14 mouse cellular contexts compared by ENCODE assay signal in genomic region chr4:127174075-127174899, GRCm38 (mm10). TPM values are rescaled to one million over a fixed set of nuclear protein-coding genes. Genes with fewer than 3 reads are reported as not detected.
A peak's percentile ranks its signal among the peaks of the same experiment; 100 is the strongest.
DNase-seq lines count a peak whose midpoint lies in the region; TF ChIP-seq lines count a peak whose summit lies in the region.
"Had no signal": no experiment of that assay in that cellular context is flagged by ENCODE, and none has a peak within 500 bp of the region (broad histone marks: within the 10 kb centered on the region; RNA-seq: fewer than 3 reads in every experiment).

No protein-coding gene starts in this region.

- no peak for TF ChIP-seq CTCF in kidney, adult 2 months (conservative IDR thresholded peaks at IDR 0.05; ENCODE audit: insufficient read depth, insufficient read length, low read depth, low read length)

- peak; percentile 46 to 66 for DNase-seq in frontal cortex, postnatal 36 days (ENCODE audit: low spot score in 2 of 2)
- DNase-seq in frontal cortex, postnatal 10 days (ENCODE audit: low spot score in 2 of 2): no peak
- DNase-seq in right cerebral cortex, adult 18-20 months: peak; percentile 77
- no peak for DNase-seq in right cerebral cortex, postnatal 25 days
- peak; percentile 89 for DNase-seq in brain, adult 2 months (ENCODE audit: low read depth, low spot score)
- peak; percentile 89 for DNase-seq in telencephalon, adult 2 months (ENCODE audit: low read depth, low spot score)
- no peak for DNase-seq in adrenal gland, postnatal 36 days
- DNase-seq in kidney, adult 2 months: no peak

- H3K4me3 ChIP-seq in kidney, adult 2 months (ENCODE audit: insufficient read depth, low read depth, low read length): no peak overlapping the region
- H3K4me3 ChIP-seq: embryonic facial prominence, embryonic 12.5 days; erythroblast, embryonic 14.5 days; forebrain, embryonic 15.5 days; gastrocnemius, adult 2 months had no signal

- TF ChIP-seq POLR2A in kidney, adult 2 months (IDR thresholded peaks at IDR 0.05; ENCODE audit: low read depth, low read length): no peak

- H3K36me3 ChIP-seq in kidney, adult 2 months (ENCODE audit: control insufficient read depth, insufficient read depth, low read length): no peaks in the 10 kb centered on the region
- H3K36me3 ChIP-seq: embryonic facial prominence, embryonic 12.5 days; forebrain, embryonic 15.5 days; neural tube, embryonic 15.5 days had no signal

- H3K27ac ChIP-seq in kidney, adult 2 months (ENCODE audit: insufficient read depth, low read depth, low read length): no peak overlapping the region
- H3K27ac ChIP-seq: embryonic facial prominence, embryonic 12.5 days; forebrain, embryonic 15.5 days; gastrocnemius, adult 2 months; neural tube, embryonic 15.5 days had no signal

- no peaks in the 10 kb centered on the region for H3K27me3 ChIP-seq in kidney, adult 2 months (replicated peaks; ENCODE audit: control insufficient read depth, insufficient read depth, low read length)
- H3K27me3 ChIP-seq: forebrain, embryonic 15.5 days had no signal

- 49% methylated on average over 8 of the region's 8 CpGs for WGBS in kidney, adult 2 months

- no peaks in the 10 kb centered on the region for H3K4me1 ChIP-seq in kidney, adult 2 months (ENCODE audit: control insufficient read depth, insufficient read depth, low read length)

RNA-seq across cellular contexts. Expression of gene Dlgap3, which starts 5.3 kb away (rescaled TPM):
- total RNA-seq in adrenal gland, postnatal 36 days (2021): 1 to 10 TPM; 3.1 to 5.6 TPM
- polyA plus RNA-seq in kidney, adult 2 months (2012; rRNA removed): 0.19 and 0.27 TPM in 2 replicates
- total RNA-seq: gastrocnemius, adult 2 months; megakaryocyte, adult 5-6 weeks had no signal
- polyA plus RNA-seq: erythroblast, embryonic 14.5 days had no signal

RNA-seq across cellular contexts. Expression of gene Tmem35b, which starts 50.8 kb away (rescaled TPM):
- 10 to 100 TPM; 14.8 to 22.8 TPM for total RNA-seq in adrenal gland, postnatal 36 days (2021)
- 28.6 and 29.0 TPM in 2 replicates for polyA plus RNA-seq in kidney, adult 2 months (2012; rRNA removed)

Comparison
In these comparisons a context has a peak if more than half of its experiments do, and no peak if none do; other contexts are left out.
1. DNase-seq: peak in frontal cortex, postnatal 36 days (2 of 2), right cerebral cortex, adult 18-20 months (single experiment), brain, adult 2 months (single experiment) and telencephalon, adult 2 months (single experiment); none in frontal cortex, postnatal 10 days (0 of 2), right cerebral cortex, postnatal 25 days (single experiment), adrenal gland, postnatal 36 days (0 of 2) and kidney, adult 2 months (single experiment).